Mouse (Mus musculus) MEL (cell line): Measurements from ENCODE around the gene Nup54. TPM values are rescaled to one million over a fixed set of nuclear protein-coding genes. Genes with fewer than 3 reads are reported as not detected.
A peak's percentile ranks its signal among the peaks of the same experiment; 100 is the strongest.

Experiments
- DNase-seq: peaks from one replicate; pipeline ENCODE4 v3.0.0; 2011; ENCODE audit warnings: low read depth, low spot score
- H3K27ac ChIP-seq: 2 replicates; pipeline ENCODE4 v1.5.1; 2012; ENCODE audit warnings: low read depth, mild to moderate bottlenecking, control low read depth, low read length, moderate library complexity; ENCODE audit not compliant: control insufficient read depth
- H3K27me3 ChIP-seq, 2 experiments: fragments of 150-350 bp in 1 of 2; sonication (generic) in 1 of 2; 2 replicates each; pipeline ENCODE4 v1.6.1; 2012; ENCODE audit warnings: low read length in 2 of 2, mild to moderate bottlenecking in 2 of 2, improper control_type of control experiment in 1 of 2, moderate library complexity in 1 of 2; ENCODE audit not compliant: insufficient read depth in 2 of 2, control insufficient read depth in 1 of 2
- H3K36me3 ChIP-seq, 2 experiments: 2 replicates each; pipeline ENCODE4 v1.6.1; 2012 to 2014; ENCODE audit warnings: low read length in 2 of 2, improper control_type of control experiment in 1 of 2, inconsistent platforms in 1 of 2, mild to moderate bottlenecking in 1 of 2; ENCODE audit not compliant: insufficient read depth in 2 of 2, control insufficient read depth in 1 of 2
- H3K4me1 ChIP-seq, 2 experiments: fragments of 150-350 bp in 1 of 2; sonication (generic) in 1 of 2; 2 replicates each; pipeline ENCODE4 v1.6.1; 2012; ENCODE audit warnings: low read length in 2 of 2, improper control_type of control experiment in 1 of 2, mild to moderate bottlenecking in 1 of 2; ENCODE audit not compliant: insufficient read depth in 2 of 2, control insufficient read depth in 1 of 2
- H3K4me3 ChIP-seq, 2 experiments: fragments of 150-350 bp in 1 of 2; sonication (generic) in 1 of 2; 2 replicates each; pipeline ENCODE4 v1.5.1; 2012; ENCODE audit warnings: low read depth in 2 of 2, low read length in 2 of 2, mild to moderate bottlenecking in 2 of 2, moderate library complexity in 2 of 2, control low read depth in 1 of 2, improper control_type of control experiment in 1 of 2; ENCODE audit not compliant: control insufficient read depth in 1 of 2, insufficient read depth in 1 of 2
- H3K79me2 ChIP-seq: 2 replicates; pipeline ENCODE4 v1.6.1; 2012; ENCODE audit warnings: mild to moderate bottlenecking, low read length, moderate library complexity; ENCODE audit not compliant: control insufficient read depth, poor library complexity, insufficient read depth
- H3K9ac ChIP-seq: 2 replicates; pipeline ENCODE4 v1.6.1; 2012; ENCODE audit warnings: low read depth, mild to moderate bottlenecking, control low read depth, low read length, moderate library complexity; ENCODE audit not compliant: control insufficient read depth, poor library complexity, severe bottlenecking
- H3K9me3 ChIP-seq: fragments of 150-350 bp; sonication (generic); replicated peaks from 2 replicates; pipeline ENCODE4 v1.6.1; 2012; ENCODE audit warnings: mild to moderate bottlenecking, low read length, improper control_type of control experiment, moderate library complexity; ENCODE audit not compliant: insufficient read depth
- BHLHE40 ChIP-seq: IDR thresholded peaks from 2 replicates; pipeline ENCODE4 v1.6.1; 2012; ENCODE audit warnings: low read depth, mild to moderate bottlenecking, inconsistent platforms, low read length, improper control_type of control experiment, borderline replicate concordance
- CHD2 ChIP-seq: IDR thresholded peaks from 2 replicates; pipeline ENCODE4 v1.6.1; 2011; ENCODE audit warnings: low read length, improper control_type of control experiment
- CTCF ChIP-seq, 3 experiments: IDR thresholded peaks in 2 of 3; conservative IDR thresholded peaks in 1 of 3; 2 replicates each; pipeline ENCODE4 v1.5.1; 2011 to 2012; ENCODE audit warnings: low read length in 3 of 3, low read depth in 2 of 3, mild to moderate bottlenecking in 2 of 3, improper control_type of control experiment in 1 of 3, inconsistent platforms in 1 of 3, mixed read lengths in 1 of 3, moderate library complexity in 1 of 3; ENCODE audit not compliant: control insufficient read depth in 1 of 3, insufficient read depth in 1 of 3, poor library complexity in 1 of 3, severe bottlenecking in 1 of 3
- ELF1 ChIP-seq: IDR thresholded peaks from 2 replicates; pipeline ENCODE4 v1.6.1; 2014; ENCODE audit warnings: low read depth, mild to moderate bottlenecking, inconsistent platforms, low read length, improper control_type of control experiment, moderate library complexity
- EP300 ChIP-seq, 2 experiments: IDR thresholded peaks; 2 replicates each; pipeline ENCODE4 v1.6.1; 2011; ENCODE audit warnings: improper control_type of control experiment in 2 of 2, low read length in 2 of 2, low read depth in 1 of 2, mild to moderate bottlenecking in 1 of 2
- HCFC1 ChIP-seq: IDR thresholded peaks from 2 replicates; pipeline ENCODE4 v1.6.1; 2012; ENCODE audit warnings: low read depth, mild to moderate bottlenecking, inconsistent platforms, low read length, improper control_type of control experiment, moderate library complexity
- MAX ChIP-seq: IDR thresholded peaks from 2 replicates; pipeline ENCODE4 v1.6.1; 2011; ENCODE audit warnings: low read length, improper control_type of control experiment
- MXI1 ChIP-seq: IDR thresholded peaks from 2 replicates; pipeline ENCODE4 v1.6.1; 2011; ENCODE audit warnings: mild to moderate bottlenecking, low read depth, low read length, improper control_type of control experiment
- MYC ChIP-seq: IDR thresholded peaks from 2 replicates; pipeline ENCODE4 v1.6.1; 2011; ENCODE audit warnings: low read depth, mild to moderate bottlenecking, low read length, improper control_type of control experiment, moderate library complexity
- NRF1 ChIP-seq: IDR thresholded peaks from 2 replicates; pipeline ENCODE4 v1.6.1; 2014; ENCODE audit warnings: low read depth, mild to moderate bottlenecking, inconsistent platforms, low read length, improper control_type of control experiment, moderate library complexity; ENCODE audit not compliant: poor library complexity, insufficient read depth, severe bottlenecking
- POLR2A ChIP-seq, 2 experiments: IDR thresholded peaks; 2 replicates each; pipeline ENCODE4 v1.6.1; 2011 to 2012; ENCODE audit warnings: low read length in 2 of 2, mild to moderate bottlenecking in 2 of 2, control low read depth in 1 of 2, improper control_type of control experiment in 1 of 2, low read depth in 1 of 2, moderate library complexity in 1 of 2; ENCODE audit not compliant: control insufficient read depth in 1 of 2, insufficient read depth in 1 of 2, poor library complexity in 1 of 2
- POLR2AphosphoS2 ChIP-seq: IDR thresholded peaks from 2 replicates; pipeline ENCODE4 v1.6.1; 2011; ENCODE audit warnings: low read length, improper control_type of control experiment
- POLR2AphosphoS5 ChIP-seq: IDR thresholded peaks from 2 replicates; pipeline ENCODE4 v1.6.1; 2012; ENCODE audit warnings: low read depth, borderline replicate concordance, mild to moderate bottlenecking, inconsistent platforms, low read length, moderate library complexity, mixed read lengths
- RAD21 ChIP-seq: IDR thresholded peaks from 2 replicates; pipeline ENCODE4 v1.6.1; 2011; ENCODE audit warnings: mild to moderate bottlenecking, low read depth, low read length, improper control_type of control experiment
- SIN3A ChIP-seq: IDR thresholded peaks from 2 replicates; pipeline ENCODE4 v1.6.1; 2012; ENCODE audit warnings: low read length, improper control_type of control experiment, inconsistent platforms
- SMC3 ChIP-seq: IDR thresholded peaks from 2 replicates; pipeline ENCODE4 v1.6.1; 2011; ENCODE audit warnings: low read depth, low read length, improper control_type of control experiment
- TAL1 ChIP-seq: IDR thresholded peaks from 2 replicates; pipeline ENCODE4 v1.6.1; 2012; ENCODE audit warnings: mild to moderate bottlenecking, inconsistent platforms, low read length, moderate library complexity, mixed read lengths
- TBP ChIP-seq: IDR thresholded peaks from 2 replicates; pipeline ENCODE4 v1.8.0; 2011; ENCODE audit warnings: low read depth, low read length, improper control_type of control experiment
- TCF12 ChIP-seq: IDR thresholded peaks from 2 replicates; pipeline ENCODE4 v1.6.1; 2014; ENCODE audit warnings: low read depth, mild to moderate bottlenecking, inconsistent platforms, low read length, improper control_type of control experiment, moderate library complexity
- USF1 ChIP-seq: IDR thresholded peaks from 2 replicates; pipeline ENCODE4 v1.6.1; 2014; ENCODE audit warnings: low read depth, mild to moderate bottlenecking, inconsistent platforms, low read length, improper control_type of control experiment, moderate library complexity
- USF2 ChIP-seq, 2 experiments: IDR thresholded peaks; 2 replicates each; pipeline ENCODE4 v1.6.1; 2011 to 2012; ENCODE audit warnings: improper control_type of control experiment in 2 of 2, low read length in 2 of 2, borderline replicate concordance in 1 of 2, inconsistent platforms in 1 of 2, low read depth in 1 of 2, mild to moderate bottlenecking in 1 of 2; ENCODE audit not compliant: insufficient read depth in 1 of 2
- ZC3H11A ChIP-seq: IDR thresholded peaks from 2 replicates; pipeline ENCODE4 v1.6.1; 2012; ENCODE audit warnings: low read depth, mild to moderate bottlenecking, inconsistent platforms, low read length, improper control_type of control experiment
- ZKSCAN1 ChIP-seq: IDR thresholded peaks from 2 replicates; pipeline ENCODE4 v1.6.1; 2012; ENCODE audit warnings: low read depth, mild to moderate bottlenecking, inconsistent platforms, low read length, improper control_type of control experiment, moderate library complexity
- ZMIZ1 ChIP-seq: IDR thresholded peaks from 2 replicates; pipeline ENCODE4 v1.6.1; 2012; ENCODE audit warnings: low read depth, mild to moderate bottlenecking, inconsistent platforms, low read length, improper control_type of control experiment, moderate library complexity
- ZNF384 ChIP-seq: IDR thresholded peaks from 2 replicates; pipeline ENCODE4 v1.6.1; 2012; ENCODE audit warnings: low read depth, mild to moderate bottlenecking, inconsistent platforms, low read length, improper control_type of control experiment
- polyA plus RNA-seq, 2 experiments: library from polyadenylated mRNA; stranded (reverse) in 1 of 2; unstranded in 1 of 2; fragments of >175 nt in 1 of 2; fragments of >200 nt in 1 of 2; gene quantifications; 2 replicates each; pipeline versions ENCODE4 v1.2.1 to v1.2.4; 2012; ENCODE audit warnings: low replicate concordance in 2 of 2, low read depth in 1 of 2; ENCODE audit not compliant: insufficient read length in 2 of 2, insufficient read depth in 1 of 2, missing spikeins in 1 of 2
- total RNA-seq: library from RNA; depleted of rRNA; stranded (reverse); fragments of 300-350 nt; gene quantifications from 2 replicates; pipeline ENCODE4 v1.2.3, GENCODE M21; 2012

Nup54 gene
- total and polyA plus RNA-seq, 3 experiments: 67.5 to 106 TPM; not detected in 1

GRCm38 (mm10) chr5:92402816-92403215, 32.2 kb downstream of the Nup54 start:
- Histone ChIP-seq H3K27ac (no peak overlapping the region), H3K27me3 (no peaks in the 10 kb centered on the region), H3K9me3 (no peaks in the 10 kb centered on the region), H3K9ac (no peak overlapping the region), H3K4me1 (peaks cover 0 to 6% of the 10 kb centered on the region in 2 experiments; a peak in 1 of 4 replicates), H3K79me2 (no peaks in the 10 kb centered on the region), H3K36me3 (peaks cover 0 to under 1% of the 10 kb centered on the region in 2 experiments; a peak in 1 of 4 replicates), H3K4me3 (no peak overlapping the region)
- no peak for DNase-seq
- TF ChIP-seq POLR2AphosphoS2 (no peak), MXI1 (no peak), BHLHE40 (no peak), ELF1 (no peak), ZC3H11A (no peak), NRF1 (no peak), POLR2AphosphoS5 (no peak), POLR2A (IDR thresholded peaks at IDR 0.05; ENCODE audit: control insufficient read depth in 1 of 2, insufficient read depth in 1 of 2, low read depth in 1 of 2, low read length in 2 of 2, poor library complexity in 1 of 2) (no peak), ZNF384 (no peak), CHD2 (no peak), SIN3A (no peak), EP300 (IDR thresholded peaks at IDR 0.05; ENCODE audit: low read depth in 1 of 2, low read length in 2 of 2) (no peak), TBP (no peak), USF2 (IDR thresholded peaks at IDR 0.05; ENCODE audit: borderline replicate concordance in 1 of 2, insufficient read depth in 1 of 2, low read depth in 1 of 2, low read length in 2 of 2) (no peak), TCF12 (no peak)

- Histone ChIP-seq H3K4me3 (no peak overlapping the region), H3K79me2 (no peaks in the 10 kb centered on the region), H3K9ac (0 out of 2 replicates have a peak overlapping the region, but pooled peaks have one; percentile 7), H3K9me3 (no peaks in the 10 kb centered on the region), H3K27me3 (no peaks in the 10 kb centered on the region), H3K4me1 (peaks cover 0 to 25% of the 10 kb centered on the region in 2 experiments; a peak in 2 of 4 replicates), H3K27ac (no peak overlapping the region), H3K36me3 (peaks cover 0 to 16% of the 10 kb centered on the region in 2 experiments; a peak in 2 of 4 replicates)
- DNase-seq: peak; percentile 89
- TF ChIP-seq RAD21 (peak; percentile 88), ZKSCAN1 (no peak), ELF1 (0 out of 2 replicates have a peak, but pooled peaks have one; percentile 19), TBP (0 out of 2 replicates have a peak, but pooled peaks have one; percentile 30), ZMIZ1 (no peak), TAL1 (no peak), CTCF (IDR thresholded peaks at IDR 0.05 in 2 of 3, conservative IDR thresholded peaks at IDR 0.05 in 1 of 3; ENCODE audit: control insufficient read depth in 1 of 3, insufficient read depth in 1 of 3, low read depth in 2 of 3, low read length in 3 of 3, poor library complexity in 1 of 3, severe bottlenecking in 1 of 3) (peak; percentile 74 to 93 (median 88)), HCFC1 (no peak), MAX (peak; percentile 89), USF1 (peak; percentile 41; the same call in 1 of the 2 replicates), BHLHE40 (no peak), SMC3 (peak; percentile 75), MXI1 (peak; percentile 79), SIN3A (no peak), ZC3H11A (peak; percentile 69), MYC (peak; percentile 96), EP300 (IDR thresholded peaks at IDR 0.05; ENCODE audit: low read depth in 1 of 2, low read length in 2 of 2) (no peak)
Measured at GRCm38 (mm10) chr5:92398153-92398552, 36.9 kb downstream of the Nup54 start.
